Mouse (Mus musculus): ENCODE measurements around the gene C1qc. TPM values are rescaled to one million over a fixed set of nuclear protein-coding genes. Genes with fewer than 3 reads are reported as not detected.

The C1qc gene
- total RNA-seq, 2 experiments from 2014 or later = 32.7 to 33.5 TPM

DNA sequence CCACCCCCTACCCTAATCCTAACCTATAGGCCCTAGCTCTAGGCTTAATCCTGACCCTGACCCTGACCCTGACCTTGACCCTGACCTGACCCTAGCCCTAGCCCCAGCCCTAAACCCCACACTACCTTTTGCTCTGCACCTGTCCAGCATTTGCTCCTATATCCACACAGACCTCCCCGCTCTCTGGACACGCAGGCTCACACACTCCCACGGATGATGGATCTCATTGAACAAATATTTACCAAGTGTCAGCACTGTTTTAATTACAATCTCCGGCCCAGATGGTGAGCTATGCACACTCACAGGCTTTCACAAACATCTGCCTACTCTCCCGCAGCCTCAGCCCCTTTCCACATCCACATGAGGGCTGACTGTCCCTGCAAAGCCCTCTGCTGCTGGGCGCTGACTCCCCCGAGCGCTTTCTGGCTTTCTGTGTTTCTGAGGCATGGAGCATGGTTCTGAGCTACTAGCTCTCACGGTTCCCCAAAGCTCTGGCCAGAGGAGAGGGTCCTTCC is 5.3 kb upstream of the C1qc start:
- no peak for DNase-seq (ENCODE audit: low spot score in 2 of 2)

DNA sequence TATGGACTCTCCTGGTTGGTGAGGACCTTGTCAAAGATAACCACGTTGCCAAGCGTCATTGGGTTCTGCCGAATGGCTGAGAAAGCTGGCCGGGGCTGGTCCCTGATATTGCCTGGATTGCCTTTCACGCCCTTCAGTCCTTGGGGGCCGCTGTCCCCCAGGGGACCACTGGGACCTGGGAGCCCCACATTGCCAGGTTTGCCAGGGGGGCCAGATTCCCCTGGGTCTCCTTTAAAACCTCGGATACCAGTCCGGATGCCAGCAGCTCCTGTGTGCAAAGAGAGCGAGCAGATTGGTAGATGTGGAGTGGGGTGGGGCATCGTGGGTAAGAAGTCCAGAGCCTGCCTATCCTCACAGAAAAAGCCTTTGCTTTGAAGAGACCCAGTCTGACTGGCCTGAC is 3.6 kb upstream of the C1qc start:
- DNase-seq (ENCODE audit: low spot score in 2 of 2) = no peak

DNA sequence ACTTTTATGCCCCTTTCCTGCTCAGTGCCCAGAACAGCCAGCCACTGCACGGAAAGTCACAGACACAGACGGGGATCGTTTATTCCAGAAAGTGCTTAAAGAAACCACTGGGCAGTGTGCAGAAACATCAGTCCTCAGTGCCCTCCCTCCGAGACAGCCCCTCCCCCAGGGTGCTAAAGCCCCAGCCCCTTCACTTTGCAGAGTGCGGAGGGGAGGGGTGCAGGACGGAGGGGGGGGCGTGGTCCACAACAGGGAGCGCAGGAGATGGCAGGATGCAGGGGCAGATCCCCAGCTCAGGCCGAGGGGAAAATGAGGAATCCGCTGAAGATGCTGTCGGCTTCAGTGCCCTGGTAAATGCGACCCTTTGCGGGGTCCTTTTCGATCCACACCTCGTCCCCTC is 3.0 kb upstream of the C1qc start:
- DNase-seq (ENCODE audit: low spot score in 2 of 2) = no peak

DNA sequence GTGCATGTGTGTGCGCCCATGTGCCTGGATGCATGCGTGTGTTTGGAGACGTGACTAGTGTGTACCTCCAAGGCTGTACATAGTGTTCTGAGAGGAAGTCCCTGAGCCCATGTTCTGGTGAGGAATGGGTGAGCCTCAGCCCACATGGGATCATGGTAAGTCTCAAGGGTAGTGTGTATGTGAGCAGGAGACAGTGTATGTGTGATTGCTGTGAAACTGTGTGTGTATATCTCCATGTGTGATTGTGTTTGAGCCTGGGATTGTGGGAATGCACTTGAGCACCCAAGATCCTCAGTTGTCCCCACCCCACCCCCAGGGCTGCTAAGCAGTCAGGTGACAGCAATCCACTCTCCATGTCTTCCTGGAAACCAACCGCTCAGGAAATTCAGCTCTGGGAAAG is 2.0 kb upstream of the C1qc start:
- no peak for DNase-seq (ENCODE audit: low spot score in 2 of 2)

DNA sequence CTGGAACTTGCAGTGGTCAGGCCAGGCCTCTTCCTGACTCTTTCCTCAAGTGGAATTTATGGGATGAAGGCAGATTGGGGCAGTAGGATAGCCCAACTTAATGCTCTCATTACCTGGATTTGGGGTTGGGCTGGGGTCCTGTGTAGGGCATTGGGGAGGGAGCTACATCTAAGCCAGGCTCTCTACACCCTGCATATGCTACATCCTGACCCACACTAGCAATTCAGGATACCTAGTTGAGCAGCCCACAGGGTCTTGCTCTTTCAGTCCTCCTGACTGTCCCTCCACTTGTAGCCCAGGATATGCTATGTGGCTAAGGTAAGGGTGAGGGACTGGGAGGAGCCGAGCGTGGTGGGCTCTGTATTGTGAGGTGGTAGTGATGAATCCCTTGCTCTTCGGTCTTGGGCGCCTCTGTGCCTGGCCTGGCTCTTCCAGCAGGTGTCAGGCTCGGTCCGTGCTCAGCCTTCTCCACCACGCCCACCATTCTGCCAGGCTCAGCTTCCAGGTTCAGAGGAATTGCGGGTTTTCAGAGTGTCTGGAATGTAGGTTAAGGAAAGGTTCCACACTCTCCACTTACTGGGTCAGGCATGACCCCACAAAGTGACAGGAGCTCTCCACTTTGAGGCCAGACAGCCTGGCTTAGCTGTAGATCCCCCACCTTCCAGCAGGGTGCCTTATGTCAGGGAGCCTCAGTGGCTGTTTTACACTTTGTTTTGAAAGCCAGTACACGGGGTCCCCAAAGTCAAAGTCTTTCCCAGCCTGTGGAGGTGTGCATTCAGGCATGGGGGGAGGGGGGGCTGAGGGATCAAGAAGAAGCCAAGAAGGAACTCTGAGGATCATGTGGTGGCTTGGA is 1.1 kb upstream of the C1qc start:
- DNase-seq (ENCODE audit: low spot score in 2 of 2) = no peak

DNA sequence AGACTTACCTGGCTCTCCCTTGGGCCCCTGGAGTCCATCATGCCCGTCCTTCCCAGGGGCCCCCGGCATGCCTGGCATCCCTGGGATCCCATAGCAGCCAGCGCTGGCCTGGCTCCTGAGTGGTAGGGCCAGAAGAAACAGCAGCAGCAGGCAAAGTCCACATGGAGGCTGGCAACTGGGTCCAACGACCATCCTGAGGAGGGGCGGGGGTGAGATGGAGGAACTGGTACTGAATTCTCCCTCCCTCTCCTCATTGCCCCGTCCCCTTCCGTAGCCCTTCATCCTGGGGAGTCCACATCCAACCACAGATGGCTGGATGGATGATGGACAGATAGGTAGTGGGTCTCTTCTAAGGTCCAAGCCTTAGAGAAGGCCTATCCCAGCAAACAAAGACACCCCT is 494 bp downstream of the C1qc start:
- DNase-seq (ENCODE audit: low spot score in 2 of 2) = no peak

DNA sequence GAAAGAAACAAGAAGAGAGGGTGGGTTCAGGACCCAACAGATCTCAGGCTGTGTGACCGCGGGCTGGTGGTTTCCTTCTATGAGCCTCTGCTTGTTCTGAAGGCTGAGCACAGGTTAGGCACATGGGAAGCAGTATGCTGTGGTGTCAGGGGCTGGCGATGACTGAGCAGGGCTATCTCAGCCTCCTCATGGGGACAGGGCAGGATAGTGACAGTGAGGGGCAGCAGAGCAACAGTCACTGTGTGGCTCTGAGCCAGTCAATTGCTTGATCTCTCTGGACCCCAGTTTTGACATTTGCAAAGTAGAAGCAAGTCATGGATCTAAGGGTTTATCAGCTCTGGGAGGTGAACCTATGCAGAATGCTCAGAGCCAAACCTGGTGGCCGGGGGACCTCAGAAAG is 1.8 kb downstream of the C1qc start:
- no peak for DNase-seq (ENCODE audit: low spot score in 2 of 2)

DNA sequence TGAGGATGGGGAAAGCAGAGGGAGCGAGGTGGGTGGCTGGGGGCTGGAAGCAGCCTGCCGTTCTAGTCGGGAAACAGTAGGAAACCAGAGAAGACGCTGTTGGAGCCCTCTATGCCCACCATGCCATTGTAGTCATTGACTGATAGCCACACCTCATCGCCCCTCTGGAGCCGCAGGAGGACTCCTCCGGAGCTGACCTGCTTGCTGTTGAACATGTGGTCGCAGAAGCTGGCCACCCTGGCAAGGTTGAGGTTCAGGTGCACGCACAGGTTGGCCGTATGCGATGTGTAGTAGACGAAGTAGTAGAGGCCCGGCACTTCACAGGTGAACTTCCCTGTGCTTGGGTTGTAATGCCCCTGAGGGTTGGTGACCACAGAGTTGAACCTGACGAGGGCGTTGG is 2.9 kb downstream of the C1qc start:
- no peak for DNase-seq (ENCODE audit: low spot score in 2 of 2)

DNA sequence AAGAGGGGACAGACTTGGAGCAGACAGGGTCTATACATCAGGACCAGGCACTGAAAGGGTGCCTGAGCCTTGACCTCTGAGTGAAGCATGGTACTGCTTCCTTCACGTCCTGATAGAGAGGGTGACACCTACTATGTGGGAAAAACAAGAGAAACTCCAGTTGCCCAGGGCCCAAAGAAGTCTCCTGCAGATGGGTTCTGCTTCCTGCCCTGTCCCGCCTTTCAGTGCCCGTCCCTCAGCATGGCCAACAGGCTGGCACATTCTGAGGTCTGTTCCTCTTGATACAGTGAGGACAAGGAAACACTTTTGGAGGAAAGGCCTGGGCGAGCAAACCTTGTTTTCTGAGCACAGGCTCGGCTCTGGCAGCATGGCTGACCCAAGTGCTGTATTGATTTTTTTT is 5.2 kb downstream of the C1qc start:
- no peak for DNase-seq (ENCODE audit: low spot score in 2 of 2)

DNA sequence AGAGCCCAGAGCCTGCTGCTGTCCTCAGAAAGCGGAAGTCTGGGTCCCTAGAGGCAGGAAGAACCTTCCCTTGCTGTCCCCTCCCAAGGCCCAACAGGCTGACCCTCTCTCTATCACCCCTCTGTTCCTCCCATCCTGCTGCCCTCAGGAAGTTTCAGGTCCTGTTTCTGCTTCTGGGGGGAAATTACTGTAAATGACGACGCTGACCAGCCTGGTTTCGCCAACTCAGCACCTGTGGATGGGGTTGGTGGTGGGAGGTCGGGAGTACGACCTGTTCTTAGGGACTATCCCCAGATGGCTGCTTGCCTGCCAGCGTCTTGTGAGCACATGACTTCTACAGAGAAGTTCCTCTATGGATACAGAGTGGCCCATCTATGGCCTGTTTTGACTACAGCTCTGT is 6.8 kb downstream of the C1qc start, which contains the start of gene C1qb:
Gene C1qb, minus strand, starts transcription at position 87 of the 400 bp plus-strand sequence.
- no peak for DNase-seq (ENCODE audit: low spot score in 2 of 2)

DNA sequence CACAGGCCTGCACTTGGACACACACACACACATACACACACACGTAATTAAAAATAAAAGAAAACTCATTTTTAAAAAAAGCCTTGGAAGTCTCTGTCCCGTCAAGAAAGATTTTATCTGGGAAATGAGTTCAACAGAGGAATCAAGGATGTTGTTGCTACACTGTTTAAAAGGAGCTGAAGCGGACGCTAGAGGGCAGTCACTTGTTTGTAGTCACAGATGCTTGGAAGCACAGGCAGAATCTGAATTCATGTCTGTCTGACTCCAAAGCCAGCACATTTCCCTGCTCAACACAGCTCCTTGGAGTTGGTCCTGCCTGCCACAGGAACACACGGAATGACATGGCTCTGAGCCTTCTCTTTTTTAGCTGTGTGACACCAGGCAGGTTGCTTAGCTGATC is 14.3 kb downstream of the C1qc start:
- DNase-seq (ENCODE audit: low spot score in 2 of 2) = no peak

DNA sequence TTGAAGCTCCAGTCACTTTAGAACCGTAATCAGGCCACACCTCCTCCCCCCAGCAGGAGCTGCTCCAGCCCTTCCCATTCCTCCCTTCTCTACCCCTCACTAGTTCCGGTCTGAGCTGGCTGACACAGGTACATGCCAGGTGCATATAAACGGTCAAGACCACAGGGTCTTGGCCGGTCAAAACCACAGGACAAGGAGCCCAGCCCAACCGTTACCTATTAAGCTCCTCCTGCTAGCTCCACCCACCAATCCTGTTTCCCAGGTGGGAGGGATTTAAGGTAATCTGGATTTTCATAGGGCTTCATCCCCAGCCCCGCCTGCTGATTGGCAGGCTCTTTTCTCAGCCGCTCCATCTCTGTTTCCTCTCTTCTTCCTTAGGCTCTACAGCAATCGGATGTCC is 14.7 kb downstream of the C1qc start:
- no peak for DNase-seq (ENCODE audit: low spot score in 2 of 2)

DNA sequence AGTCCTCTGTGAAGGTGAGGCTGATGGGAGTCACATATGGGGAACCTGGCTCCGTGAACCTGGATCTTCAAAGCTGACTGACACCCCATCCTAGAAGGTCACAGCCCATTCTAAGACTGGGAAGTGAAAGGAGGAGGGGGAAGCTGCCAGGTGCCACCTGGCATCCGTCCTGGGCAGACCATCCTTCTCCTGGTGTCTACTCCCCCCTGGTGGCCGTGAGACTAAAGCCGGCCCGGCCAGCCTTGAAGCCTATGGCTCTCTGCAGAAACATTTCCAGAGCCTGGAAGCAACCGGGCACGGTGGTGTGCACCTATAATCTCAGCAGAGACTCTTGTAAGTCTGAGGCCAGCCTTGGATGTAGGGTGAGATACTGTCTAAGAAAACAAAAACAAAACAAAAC is 15.9 kb downstream of the C1qc start:
- peak in 1 of 2 experiments; percentile 39 for DNase-seq (ENCODE audit: low spot score in 2 of 2)

DNA sequence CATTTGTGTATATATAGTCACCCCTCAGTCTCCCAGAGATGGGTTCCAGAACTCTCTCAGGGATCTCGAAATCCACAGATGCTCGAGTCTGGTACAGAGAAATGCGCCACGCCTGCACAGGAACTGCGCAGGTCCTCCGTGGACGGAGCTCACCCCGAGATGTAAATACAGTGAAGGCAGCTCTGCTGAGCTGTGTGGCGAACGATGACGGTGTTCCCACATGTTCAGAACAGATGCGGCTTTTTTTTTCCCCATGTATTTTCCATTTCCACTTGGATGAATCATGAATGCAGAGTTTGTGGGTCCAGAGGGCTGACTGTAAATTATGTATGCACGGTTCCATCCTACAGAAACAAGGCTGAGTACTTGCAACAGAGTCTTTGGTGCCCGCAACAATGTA is 17.9 kb downstream of the C1qc start:
- no peak for DNase-seq (ENCODE audit: low spot score in 2 of 2)

DNA sequence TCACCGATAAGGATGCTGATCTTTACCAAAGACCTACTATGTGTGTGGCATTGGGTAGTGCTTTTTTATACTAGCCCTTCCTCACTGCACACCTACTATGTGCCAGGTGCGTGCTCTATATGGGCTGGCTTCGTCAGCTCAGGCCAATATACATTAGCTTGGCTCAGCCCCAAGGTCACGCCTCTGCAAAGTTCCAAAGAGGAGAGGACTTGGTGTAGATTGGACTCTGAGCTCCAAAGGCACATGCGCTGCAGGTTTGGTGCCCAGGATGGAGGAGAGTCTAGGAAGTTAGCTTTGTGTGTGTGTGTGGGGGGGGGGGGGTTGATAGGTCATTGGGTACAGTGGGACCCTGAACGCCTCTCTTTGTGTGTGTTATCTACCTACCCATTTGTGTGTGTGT is 24.5 kb downstream of the C1qc start:
- no peak for DNase-seq (ENCODE audit: low spot score in 2 of 2)

DNA sequence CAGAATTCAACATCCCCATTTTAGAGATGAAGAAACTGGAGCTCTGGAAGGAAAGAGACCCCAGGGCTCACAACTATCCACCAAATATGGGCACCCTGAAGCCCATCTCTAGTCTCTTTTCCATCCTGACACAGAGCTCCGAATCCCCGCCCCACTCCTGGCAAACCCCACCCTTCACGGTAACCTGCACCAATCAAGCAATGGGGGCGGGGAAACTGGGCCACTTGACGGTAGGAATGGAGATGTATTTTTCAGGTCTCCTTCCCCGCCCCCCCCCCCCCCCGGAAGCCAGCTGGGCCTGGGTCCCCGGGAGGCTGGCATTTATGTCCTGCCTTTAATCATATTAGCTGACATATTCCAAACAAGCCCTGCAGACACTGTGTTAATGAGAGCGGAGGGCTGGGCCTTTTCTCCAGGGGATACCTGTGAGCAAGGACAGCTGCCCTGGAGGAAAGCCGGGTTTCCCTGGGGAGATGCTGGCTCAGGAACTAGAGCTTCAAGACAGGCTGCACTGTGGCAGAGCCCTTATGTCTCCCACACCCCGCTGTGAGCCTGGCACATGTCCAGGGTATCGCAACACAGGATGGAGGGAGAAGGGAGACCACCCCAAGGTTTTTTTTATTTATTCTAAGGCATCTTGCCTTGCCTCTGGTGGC is 25.0 kb downstream of the C1qc start:
- DNase-seq (ENCODE audit: low spot score in 2 of 2) = no peak

DNA sequence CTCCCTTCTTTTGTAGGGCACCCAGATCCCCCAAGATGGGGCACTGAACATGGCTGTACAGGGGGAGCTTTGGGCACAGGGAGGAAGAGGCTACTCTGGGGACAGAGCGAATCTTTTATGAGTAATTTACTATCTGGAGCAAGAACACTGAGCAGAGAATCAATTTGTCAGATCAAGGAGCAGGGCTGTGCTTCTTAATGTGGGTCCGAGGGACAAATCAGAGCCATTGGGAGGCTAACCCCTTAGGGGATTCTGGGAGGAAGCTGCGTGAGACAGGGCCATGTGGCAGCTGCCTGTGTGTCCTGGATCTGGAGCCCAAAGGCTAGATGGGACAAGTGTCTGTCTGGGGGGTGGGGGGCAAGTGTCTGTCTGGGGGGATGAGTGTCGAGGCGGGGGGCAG is 27.3 kb downstream of the C1qc start:
- DNase-seq (ENCODE audit: low spot score in 2 of 2) = no peak

DNA sequence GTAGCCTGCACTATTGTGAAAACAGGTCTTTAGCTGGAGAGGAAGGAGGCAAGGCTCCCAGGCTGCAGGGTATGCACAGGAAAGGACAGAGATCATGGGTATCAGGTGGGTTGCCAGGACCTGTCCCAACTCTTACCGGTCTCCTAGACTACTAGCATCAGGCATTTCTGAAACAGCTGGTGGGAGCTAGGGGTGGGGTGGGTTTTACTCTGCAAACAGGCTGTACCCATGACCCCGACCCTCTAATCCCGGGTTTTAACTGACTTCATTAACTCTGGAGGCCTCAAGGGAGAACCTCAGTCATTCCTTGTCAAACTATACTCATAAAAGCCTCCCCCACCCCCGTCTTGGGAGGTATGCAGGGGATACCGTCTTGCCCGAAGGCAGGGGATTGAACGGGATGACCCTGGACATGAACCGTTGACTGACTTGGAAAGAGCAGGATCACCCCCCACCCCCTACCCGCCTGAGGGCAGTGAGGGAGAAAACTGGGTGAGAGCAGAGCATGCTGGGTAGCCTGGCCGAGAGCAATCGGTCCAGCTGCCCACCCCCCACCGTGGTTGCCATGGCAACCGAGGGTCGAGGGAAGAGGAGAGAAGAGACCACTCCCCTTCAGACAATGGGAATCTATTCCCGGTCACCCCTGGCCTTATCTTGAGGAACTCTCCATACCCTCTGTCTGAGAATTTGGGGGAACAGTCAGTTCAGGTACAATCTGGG is 28.0 kb downstream of the C1qc start:
- no peak for DNase-seq (ENCODE audit: low spot score in 2 of 2)

DNA sequence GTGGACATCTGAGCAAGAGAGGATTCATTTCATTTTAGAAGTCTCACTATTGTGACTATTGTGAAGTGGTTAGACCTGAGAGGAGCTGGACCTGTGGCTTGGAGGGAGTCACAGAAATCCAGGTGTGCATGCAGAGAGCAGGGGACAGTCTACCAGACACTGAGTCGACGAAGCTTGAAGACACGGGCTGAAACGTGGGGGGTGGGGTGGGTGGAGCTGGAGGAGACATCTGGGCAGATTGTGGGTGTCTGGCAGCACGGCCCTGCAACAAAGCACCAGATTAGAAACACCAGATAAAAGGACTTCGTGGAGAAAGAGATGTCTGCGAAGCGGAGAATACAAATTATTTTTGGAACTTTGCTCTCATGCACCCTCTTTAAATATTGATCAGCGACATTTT is 29.3 kb downstream of the C1qc start:
- DNase-seq (ENCODE audit: low spot score in 2 of 2) = no peak

DNA sequence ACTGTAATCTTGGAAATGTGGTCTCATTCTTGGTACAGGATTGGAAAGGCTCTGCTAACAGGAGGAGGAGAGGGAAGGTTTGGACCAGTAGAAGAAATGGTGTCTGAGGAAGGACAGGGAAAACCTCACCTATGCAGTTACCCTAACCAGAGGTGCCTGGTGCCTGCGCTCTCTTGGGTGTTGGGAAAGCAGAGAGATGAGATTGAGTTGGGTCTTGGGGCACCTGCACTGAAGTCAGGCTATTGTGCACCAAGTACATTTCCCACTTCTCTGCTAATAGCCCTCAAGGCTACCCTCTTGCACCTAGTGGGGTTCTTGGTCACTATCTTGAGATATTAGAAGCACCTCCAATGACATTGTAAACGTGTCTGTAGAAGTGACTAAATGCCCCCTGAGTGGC is 30.5 kb downstream of the C1qc start:
- no peak for DNase-seq (ENCODE audit: low spot score in 2 of 2)

DNA sequence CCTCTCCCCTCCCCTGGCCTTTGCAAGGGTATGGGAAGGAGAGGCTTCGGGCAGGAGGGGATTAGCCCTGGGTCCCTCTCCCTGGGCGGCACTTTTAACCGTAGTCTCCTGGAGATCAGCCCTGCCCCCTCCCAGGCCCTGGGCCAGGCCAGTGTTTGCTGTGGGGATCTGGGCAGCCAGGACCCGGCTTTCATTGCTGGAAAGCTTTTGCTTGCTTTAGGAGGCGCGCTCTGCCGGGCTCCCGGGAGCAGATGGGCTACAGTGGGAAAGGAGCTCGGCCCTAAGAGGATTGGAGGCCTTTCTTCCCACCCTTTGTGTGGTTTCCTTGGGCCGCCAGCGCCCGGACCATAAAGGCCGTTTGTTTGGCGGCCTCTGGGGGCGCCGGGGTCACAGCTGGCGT is 31.1 kb downstream of the C1qc start:
- DNase-seq (ENCODE audit: low spot score in 2 of 2) = no peak

DNA sequence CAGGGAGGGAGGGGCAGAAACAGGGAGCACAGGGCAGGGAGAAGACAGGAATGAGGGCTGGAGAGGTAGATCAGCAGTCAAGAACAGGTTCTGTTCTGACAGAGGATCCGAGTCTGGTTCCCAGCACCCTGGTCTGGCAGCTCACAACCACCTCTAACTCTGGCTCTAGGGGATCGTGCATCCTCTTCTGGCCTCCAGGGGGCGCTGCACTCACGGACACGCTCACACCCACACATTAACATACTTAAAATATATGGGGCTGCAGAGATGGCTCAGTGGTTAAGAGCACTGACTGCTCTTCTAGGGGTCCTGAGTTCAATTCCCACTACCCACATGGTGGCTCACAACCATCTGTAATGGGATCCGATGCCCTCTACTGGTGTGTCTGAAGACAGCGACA is 32.8 kb downstream of the C1qc start:
- no peak for DNase-seq (ENCODE audit: low spot score in 2 of 2)

Measured in gastrocnemius, postnatal 4 days (tissue).